Mouse (Mus musculus): Measurements from ENCODE around the gene Cdc14b. TPM values are rescaled to one million over a fixed set of nuclear protein-coding genes. Genes with fewer than 3 reads are reported as not detected.
A peak's percentile ranks its signal among the peaks of the same experiment; 100 is the strongest.

The Cdc14b gene
- 9.7 and 10.2 TPM in 2 replicates for total RNA-seq (2021)
- long read RNA-seq, full-length matches to known transcripts = 6 of 11 reads
- long read RNA-seq, partial matches to known transcripts = 0 of 11 reads
- long read RNA-seq, other reads (novel, unspliced or antisense) = 5 of 11 reads

GRCm38 (mm10) chr13:64274879-64275753 lies at the start of gene Cdc14b:
TSS of gene Cdc14b (minus strand) at chr13:64275290.
- DNase-seq = peak; percentile 83

GRCm38 (mm10) chr13:64322561-64323281 lies 47.6 kb upstream of the Cdc14b start:
- DNase-seq = no peak

- DNase-seq = no peak
Measured at GRCm38 (mm10) chr13:64320334-64320733, 45.2 kb upstream of the Cdc14b start.

- no peak for DNase-seq
Measured at GRCm38 (mm10) chr13:64319782-64320181, 44.7 kb upstream of the Cdc14b start.

GRCm38 (mm10) chr13:64318355-64318754 lies 43.3 kb upstream of the Cdc14b start:
- peak; percentile 58 for DNase-seq

GRCm38 (mm10) chr13:64315483-64316050 lies 40.5 kb upstream of the Cdc14b start:
- no peak for DNase-seq

- DNase-seq = no peak
Measured at GRCm38 (mm10) chr13:64314041-64314440, 39.0 kb upstream of the Cdc14b start.

GRCm38 (mm10) chr13:64312916-64313289 lies 37.8 kb upstream of the Cdc14b start:
- DNase-seq = no peak

- peak; percentile 95 for DNase-seq
Measured at GRCm38 (mm10) chr13:64312024-64312915, 37.2 kb upstream of the Cdc14b start, which contains the start of gene Aaed1. TSS of gene Aaed1 (minus strand) at chr13:64312710.

- no peak for DNase-seq
Measured at GRCm38 (mm10) chr13:64311266-64311665, 36.2 kb upstream of the Cdc14b start.

GRCm38 (mm10) chr13:64310585-64310984 lies 35.5 kb upstream of the Cdc14b start:
- no peak for DNase-seq

GRCm38 (mm10) chr13:64309842-64310241 lies 34.8 kb upstream of the Cdc14b start:
- DNase-seq = no peak

- no peak for DNase-seq
Measured at GRCm38 (mm10) chr13:64309036-64309435, 33.9 kb upstream of the Cdc14b start.

- DNase-seq = no peak
Measured at GRCm38 (mm10) chr13:64307508-64307907, 32.4 kb upstream of the Cdc14b start.

GRCm38 (mm10) chr13:64306078-64306477 lies 31.0 kb upstream of the Cdc14b start:
- peak; percentile 74 for DNase-seq

GRCm38 (mm10) chr13:64299069-64299468 lies 24.0 kb upstream of the Cdc14b start:
- no peak for DNase-seq

- no peak for DNase-seq
Measured at GRCm38 (mm10) chr13:64286791-64287190, 11.7 kb upstream of the Cdc14b start.

GRCm38 (mm10) chr13:64286321-64286720 lies 11.2 kb upstream of the Cdc14b start:
- DNase-seq = no peak

GRCm38 (mm10) chr13:64284676-64285075 lies 9.6 kb upstream of the Cdc14b start:
- no peak for DNase-seq

GRCm38 (mm10) chr13:64280940-64281339 lies 5.8 kb upstream of the Cdc14b start:
- no peak for DNase-seq

GRCm38 (mm10) chr13:64275754-64276127 lies 651 bp upstream of the Cdc14b start:
- no peak for DNase-seq

Measured in adrenal gland, postnatal 25 days (tissue).